Mouse (Mus musculus) testis, postnatal 10 days (tissue): ENCODE results near the gene Ntrk3.

Experiments used
- DNase-seq: peaks from one replicate; pipeline ENCODE4 v3.0.0; 2021; ENCODE audit warnings: low spot score

Ntrk3 gene

GRCm38 (mm10) chr7:78720989-78721816 lies 16.6 kb downstream of the Ntrk3 start:
- no peak for DNase-seq

- no peak for DNase-seq
Observed at GRCm38 (mm10) chr7:78719795-78720460, 17.9 kb downstream of the Ntrk3 start.

GRCm38 (mm10) chr7:78719117-78719516 lies 18.7 kb downstream of the Ntrk3 start:
- DNase-seq: no peak

DNA sequence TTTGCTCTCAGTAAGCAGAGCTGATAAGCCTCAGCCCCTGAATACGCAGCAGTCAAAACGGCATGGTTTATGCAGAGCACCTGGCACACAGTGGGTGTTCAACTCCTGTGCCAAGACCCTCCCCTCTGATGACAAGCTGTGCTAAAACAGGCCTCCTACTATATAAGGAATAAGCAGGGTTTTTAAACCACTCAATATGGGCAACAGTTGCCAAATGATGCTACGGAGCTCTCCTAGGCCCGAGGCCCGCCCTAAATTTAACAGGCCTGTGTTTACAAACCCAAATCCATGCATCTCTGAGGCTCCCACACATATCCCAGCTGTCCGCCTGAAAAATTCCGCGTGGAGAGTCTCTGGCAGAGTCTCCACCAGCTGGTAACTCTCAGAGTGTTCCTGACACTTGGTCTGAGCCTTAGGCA lies 19.6 kb downstream of the Ntrk3 start:
- no peak for DNase-seq

- DNase-seq: no peak
Observed at GRCm38 (mm10) chr7:78707708-78708107, 30.1 kb downstream of the Ntrk3 start.

GRCm38 (mm10) chr7:78707122-78707521 lies 30.7 kb downstream of the Ntrk3 start:
- no peak for DNase-seq

GRCm38 (mm10) chr7:78702676-78703075 lies 35.1 kb downstream of the Ntrk3 start:
- no peak for DNase-seq

DNA sequence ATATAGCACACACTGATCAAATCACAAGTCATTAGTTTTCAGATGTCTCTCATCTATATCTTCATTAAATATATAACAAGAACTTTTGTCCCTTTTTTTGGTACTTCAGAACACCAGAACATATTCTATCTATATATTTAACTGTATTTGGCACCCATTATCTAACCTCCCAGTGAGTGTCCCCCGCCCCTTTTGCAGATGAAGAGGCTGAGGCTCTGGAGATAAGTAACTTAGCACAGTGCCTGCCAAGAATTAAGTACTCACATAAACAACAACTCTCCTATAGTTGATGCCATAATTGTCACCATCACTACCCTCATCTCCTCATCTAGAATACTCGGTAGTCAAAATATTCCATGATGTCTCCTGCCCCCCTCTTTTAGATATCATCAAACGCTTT lies 42.6 kb downstream of the Ntrk3 start:
- no peak for DNase-seq

- DNase-seq: no peak
Observed at GRCm38 (mm10) chr7:78693148-78693547, 44.7 kb downstream of the Ntrk3 start.

GRCm38 (mm10) chr7:78690956-78691355 lies 46.9 kb downstream of the Ntrk3 start:
- DNase-seq: no peak

DNA sequence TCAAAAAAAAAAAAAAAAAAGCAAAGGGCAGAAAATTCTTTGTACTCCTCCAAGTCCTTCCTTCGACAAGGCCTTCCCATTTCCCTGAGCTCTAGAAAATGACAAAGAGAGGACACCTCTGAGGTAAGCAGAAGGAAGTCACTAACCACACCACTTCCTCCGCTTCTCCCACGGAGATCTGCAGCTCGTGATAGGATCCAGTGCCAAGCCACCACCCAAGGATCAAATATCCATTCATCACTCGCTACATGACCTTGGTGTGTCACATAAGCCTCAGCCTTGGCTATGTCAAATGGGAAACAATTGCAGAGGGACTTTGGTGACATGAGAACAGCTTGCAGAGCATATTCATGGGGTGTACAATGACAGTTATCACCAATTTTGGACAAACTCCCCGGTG lies 52.9 kb downstream of the Ntrk3 start:
- no peak for DNase-seq

DNA sequence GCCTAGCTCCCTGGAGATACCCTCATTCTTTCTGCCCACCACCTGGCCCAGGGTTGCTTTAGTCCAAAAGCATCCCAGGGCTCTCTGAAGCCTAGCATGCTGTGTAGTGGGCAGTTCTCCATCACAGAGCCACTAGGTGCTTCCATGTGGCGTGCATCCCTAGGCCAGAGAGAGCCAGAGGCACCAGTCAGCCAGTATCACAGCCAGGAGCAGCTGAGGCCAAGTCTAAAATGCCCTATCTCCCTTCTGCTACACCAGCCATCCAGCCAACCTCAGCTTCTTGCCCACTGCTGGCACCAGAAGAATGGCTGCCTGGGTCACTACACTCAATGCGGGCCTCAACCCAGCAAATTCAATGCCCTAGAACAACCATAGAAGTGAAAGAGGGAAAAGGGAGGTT lies 56.9 kb downstream of the Ntrk3 start:
- DNase-seq: no peak

DNA sequence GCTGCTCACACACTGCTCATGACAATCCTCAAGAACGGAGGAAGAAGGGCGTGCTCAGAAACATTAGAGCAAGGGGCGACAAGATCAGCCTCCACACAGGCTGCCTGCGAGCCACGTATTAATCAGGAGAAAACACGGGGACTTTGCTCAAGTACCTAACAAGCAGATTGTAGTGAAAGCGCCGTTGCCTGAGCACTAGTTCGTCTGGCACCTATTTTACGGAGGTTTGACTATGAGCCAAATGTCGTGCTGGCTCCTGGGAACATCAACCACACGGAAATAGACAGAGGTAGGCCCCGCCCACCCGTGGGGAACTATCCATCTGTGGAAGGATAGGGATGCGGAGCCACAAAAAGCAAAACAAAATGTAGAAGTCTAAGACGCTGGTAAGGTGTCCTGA lies 68.4 kb downstream of the Ntrk3 start:
- DNase-seq: no peak

DNA sequence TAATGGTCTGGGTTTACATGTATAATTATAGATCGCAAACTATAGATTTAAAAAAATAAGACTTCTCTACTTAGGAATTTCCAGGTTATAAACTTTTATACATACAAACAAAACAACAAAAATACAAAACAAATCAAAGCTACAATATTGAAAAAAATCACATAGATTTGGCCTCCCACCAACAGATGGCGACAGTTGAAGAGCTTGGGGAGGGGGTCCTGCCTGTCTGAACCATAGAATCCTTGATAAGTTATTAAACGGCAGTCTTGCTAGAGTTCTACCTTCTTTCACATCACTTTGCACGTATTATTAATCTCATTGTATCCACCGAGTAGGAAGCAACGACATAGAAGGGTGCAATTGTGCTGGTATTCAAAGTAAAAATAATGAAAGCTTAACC lies 68.9 kb downstream of the Ntrk3 start:
- no peak for DNase-seq

DNA sequence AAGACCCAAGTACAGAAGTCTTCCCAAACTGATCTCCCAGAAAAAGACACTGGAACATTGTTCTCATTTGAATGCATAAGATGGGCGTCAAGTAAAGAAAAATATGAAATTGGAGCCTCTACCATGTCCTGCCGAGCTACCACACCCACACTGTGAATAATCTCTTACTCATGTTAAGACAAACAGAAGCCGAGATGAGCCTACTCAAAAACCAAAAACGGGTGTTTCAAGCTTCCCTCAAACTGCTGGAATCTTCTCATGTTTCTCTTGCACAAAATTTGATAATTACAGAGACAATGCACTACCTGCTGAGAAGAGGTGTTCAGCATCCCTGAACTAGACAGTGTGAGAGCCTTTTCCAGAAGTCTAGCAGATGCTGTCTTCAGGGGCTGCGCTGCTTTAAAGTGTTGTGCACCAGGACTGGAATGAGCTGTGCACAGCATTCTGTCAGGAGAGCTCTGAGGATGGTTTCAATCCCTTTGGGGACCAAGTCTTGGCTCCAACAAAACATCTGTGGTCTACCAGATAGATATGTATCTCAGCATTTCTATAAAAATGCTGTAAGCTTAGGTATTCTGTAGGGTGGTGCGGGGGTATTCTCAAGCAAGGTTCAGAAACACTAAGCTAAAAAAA lies 69.7 kb downstream of the Ntrk3 start:
- DNase-seq: no peak

DNA sequence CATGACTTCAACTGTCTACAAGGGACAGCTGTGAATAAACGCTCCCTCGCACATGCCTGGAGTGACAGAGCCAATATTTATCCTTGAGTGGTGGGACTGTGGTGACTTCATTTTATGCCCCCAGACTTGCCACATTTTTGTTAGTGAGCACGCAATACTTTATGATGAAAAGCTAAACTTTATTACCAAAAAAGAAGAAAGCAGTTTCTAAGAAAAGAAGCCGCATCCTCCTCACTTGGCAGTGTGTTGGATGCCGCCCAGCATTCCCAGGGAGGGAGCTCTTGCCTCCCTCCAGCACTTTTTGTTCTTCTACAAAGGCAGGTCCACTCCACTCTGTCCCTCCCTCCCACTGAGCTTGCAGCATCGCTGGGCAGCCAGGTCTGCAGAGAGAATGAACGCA lies 77.0 kb downstream of the Ntrk3 start:
- DNase-seq: peak; percentile 47

- DNase-seq: no peak
Observed at GRCm38 (mm10) chr7:78659846-78660245, 78.0 kb downstream of the Ntrk3 start.

GRCm38 (mm10) chr7:78658026-78658425 lies 79.8 kb downstream of the Ntrk3 start:
- DNase-seq: peak; percentile 56

DNA sequence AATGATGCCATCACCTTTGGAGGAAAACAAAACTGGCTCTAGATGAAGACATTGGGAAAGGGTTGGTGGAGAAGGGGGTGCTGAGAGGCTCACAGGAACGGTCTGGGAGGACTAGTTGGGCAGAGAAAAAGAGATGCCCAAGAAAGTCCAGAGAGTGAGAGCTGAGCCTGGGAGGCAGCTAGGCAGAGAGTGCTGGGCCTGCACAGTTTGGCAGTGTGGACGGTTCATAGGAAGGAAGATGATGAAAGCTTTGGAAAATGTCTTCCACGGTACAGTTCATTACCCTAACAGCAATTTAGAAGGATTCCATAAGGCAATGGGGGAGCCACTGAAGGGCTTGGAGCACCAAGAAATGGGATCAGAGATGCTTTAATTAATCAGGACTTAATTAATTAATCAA lies 81.6 kb downstream of the Ntrk3 start:
- DNase-seq: no peak

DNA sequence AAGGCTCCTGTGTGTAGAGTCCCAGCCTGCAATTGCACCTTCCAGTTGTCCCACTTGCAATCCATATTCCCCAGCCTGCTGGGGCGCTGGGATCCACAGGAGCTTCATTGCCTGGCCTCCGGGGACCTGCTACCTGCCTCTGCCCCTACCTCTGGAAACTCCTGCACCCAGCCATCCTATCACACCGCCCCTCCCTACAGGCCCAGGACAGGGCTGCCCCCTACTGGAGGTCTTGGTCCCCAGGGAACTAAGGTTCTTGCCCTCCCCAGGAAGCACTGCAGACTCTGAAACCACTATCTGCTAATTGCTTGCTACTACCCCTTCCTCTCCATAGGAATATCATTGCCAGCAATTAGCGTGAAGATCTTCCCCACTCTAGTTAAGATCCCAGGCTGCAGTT lies 84.1 kb downstream of the Ntrk3 start:
- peak; percentile 47 for DNase-seq

- no peak for DNase-seq
Observed at GRCm38 (mm10) chr7:78652296-78652695, 85.5 kb downstream of the Ntrk3 start.

DNA sequence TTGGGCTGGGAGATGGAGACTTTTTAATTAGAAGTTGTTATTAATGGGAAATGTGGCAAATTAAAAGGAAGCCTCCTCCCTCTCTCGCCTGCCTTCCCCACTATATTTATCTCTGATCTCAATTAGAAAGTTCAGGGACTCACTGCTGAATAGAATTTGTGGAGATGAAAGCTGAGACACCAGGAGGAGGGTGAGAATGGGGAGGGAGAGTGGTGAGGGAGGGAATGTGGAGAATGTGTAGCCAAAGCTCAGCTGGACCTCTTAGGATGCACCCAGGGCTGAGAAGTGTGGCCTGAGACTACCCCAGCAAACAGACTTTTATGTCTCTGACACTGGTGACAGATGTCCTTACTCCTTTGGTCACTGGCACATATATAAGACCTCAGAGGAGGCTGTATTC lies 86.3 kb downstream of the Ntrk3 start:
- no peak for DNase-seq

DNA sequence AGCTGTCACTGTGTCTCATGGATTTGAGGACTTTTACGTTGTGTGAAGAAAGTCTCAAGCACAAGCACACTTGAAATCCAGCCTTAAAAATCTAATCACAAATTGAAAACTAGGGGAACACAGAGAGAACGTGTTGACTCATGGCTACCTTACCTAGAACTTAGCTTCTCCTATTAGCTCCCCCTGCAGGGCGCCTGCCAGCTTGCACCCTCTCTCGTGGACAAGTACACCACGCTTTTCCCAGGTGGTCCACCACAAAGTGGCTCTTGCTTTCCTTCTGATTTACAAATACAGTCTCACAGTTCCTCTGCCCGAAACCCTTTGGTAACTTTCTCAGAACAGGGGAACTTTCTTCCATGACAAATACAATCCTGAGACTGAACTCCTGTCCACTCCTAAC lies 94.1 kb downstream of the Ntrk3 start:
- DNase-seq: no peak
